Mouse (Mus musculus) intestine, embryonic 16.5 days (tissue): ENCODE results near the gene Atl3. TPM values are rescaled to one million over a fixed set of nuclear protein-coding genes. Genes with fewer than 3 reads are reported as not detected.

Experiments used
- ATAC-seq: fragments of 200-750 bp; cut with Nextera tagmentation; 2 replicates; pipeline ENCODE4 v1.8.0; 2017; ENCODE audit warnings: moderate TSS enrichment, moderate library complexity
- H3K27ac ChIP-seq: fragments of 300-500 bp; sonication (generic); 2 replicates; pipeline ENCODE4 v1.5.1; 2014; ENCODE audit warnings: mild to moderate bottlenecking, low read length
- H3K27me3 ChIP-seq: fragments of 300-500 bp; sonication (generic); replicated peaks from 2 replicates; pipeline ENCODE4 v1.6.1; 2014; ENCODE audit warnings: low read length, control low read depth, mixed read lengths; ENCODE audit not compliant: control insufficient read depth, insufficient read depth
- H3K36me3 ChIP-seq: fragments of 300-500 bp; sonication (generic); 2 replicates; pipeline ENCODE4 v1.6.1; 2014; ENCODE audit warnings: low read length, control low read depth; ENCODE audit not compliant: control insufficient read depth, insufficient read depth
- H3K4me1 ChIP-seq: fragments of 300-500 bp; sonication (generic); 2 replicates; pipeline ENCODE4 v1.6.1; 2014; ENCODE audit warnings: low read length, control low read depth, mixed read lengths; ENCODE audit not compliant: control insufficient read depth, insufficient read depth
- H3K4me2 ChIP-seq: fragments of 300-500 bp; sonication (generic); 2 replicates; pipeline ENCODE4 v1.6.1; 2014; ENCODE audit warnings: low read depth, low read length, control low read depth
- H3K4me3 ChIP-seq: fragments of 300-500 bp; sonication (generic); 2 replicates; pipeline ENCODE4 v1.5.1; 2014; ENCODE audit warnings: mild to moderate bottlenecking, low read length
- H3K9ac ChIP-seq: fragments of 300-500 bp; sonication (generic); 2 replicates; pipeline ENCODE4 v1.6.1; 2014; ENCODE audit warnings: low read depth, low read length
- H3K9me3 ChIP-seq: fragments of 300-500 bp; sonication (generic); 2 replicates; pipeline ENCODE4 v1.6.1; 2016; ENCODE audit warnings: low read length, control low read depth; ENCODE audit not compliant: control insufficient read depth
- WGBS: fragments of 180-500 bp; shearing (Covaris S2); extraction: QIAGEN DNeasy Blood & Tissue Kit; methylation state at CpG from one replicate; pipeline ENCODE4 v1.1.7; 2014; 5-methylcytosine and 5-hydroxymethylcytosine counted together
- polyA plus RNA-seq: library from polyadenylated mRNA; unstranded; fragments of >200 nt; fragmentation: Nextera tagmentation; extraction: Ambion mirVana; gene quantifications from 2 replicates; pipeline ENCODE4 v1.2.1, GENCODE M21; 2015

The Atl3 gene
- polyA plus RNA-seq, 1 experiment from 2014 or later: 7.7 TPM

DNA sequence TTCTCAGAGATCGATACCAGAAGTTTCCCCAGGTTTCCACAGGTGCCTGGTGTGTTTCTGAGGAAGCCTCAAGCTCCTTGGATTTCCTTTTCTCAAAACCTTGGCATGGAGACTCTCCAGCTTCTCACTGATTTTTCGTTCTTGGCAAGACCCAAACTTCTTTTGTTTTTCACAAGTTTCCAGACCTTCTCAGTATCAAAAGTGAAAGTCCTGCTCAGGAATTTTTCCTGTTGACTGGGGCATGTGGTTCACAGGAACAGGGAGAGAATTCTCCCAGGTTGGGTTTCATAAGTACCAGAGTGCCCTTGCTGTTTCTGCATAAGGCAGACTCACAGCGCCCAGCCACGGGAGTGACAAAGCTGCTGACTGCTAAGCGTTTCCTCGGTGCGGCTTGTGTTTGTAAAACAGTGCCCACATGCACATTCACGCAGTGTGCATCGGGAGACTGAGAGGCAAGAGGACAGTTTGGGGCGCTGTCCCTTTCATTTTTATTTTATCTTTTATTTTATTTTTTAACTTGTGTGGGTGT lies 68.8 kb downstream of the Atl3 start:
- Histone ChIP-seq H3K9ac (no peak overlapping the region), H3K4me2 (no peak overlapping the region), H3K36me3 (no peaks in the 10 kb centered on the region), H3K9me3 (no peaks in the 10 kb centered on the region), H3K27ac (no peak overlapping the region), H3K4me1 (peaks cover 9% of the 10 kb centered on the region; the same call in 1 of the 2 replicates), H3K27me3 (no peaks in the 10 kb centered on the region), H3K4me3 (no peak overlapping the region)
- ATAC-seq: no peak
- 82% methylated on average over 10 of the region's 10 CpGs for WGBS

DNA sequence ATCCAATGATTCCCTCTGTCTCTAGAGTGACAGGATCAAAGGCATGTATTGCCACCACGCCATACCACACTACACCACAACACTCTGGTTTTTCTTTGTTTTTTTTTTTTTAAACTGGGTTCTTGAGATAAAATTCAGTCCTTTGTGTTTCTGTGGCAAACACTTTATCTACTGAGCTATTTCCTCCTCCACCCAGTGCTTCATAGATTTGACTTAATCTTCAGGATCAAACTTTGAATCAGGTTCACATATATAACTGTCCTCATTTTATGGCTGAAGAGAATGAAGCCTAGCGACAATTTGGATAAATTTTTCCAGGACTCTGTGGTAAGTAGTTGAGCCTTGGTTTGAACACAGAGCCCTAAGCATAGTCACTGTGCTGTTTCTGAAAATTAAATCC lies 69.8 kb downstream of the Atl3 start:
- Histone ChIP-seq H3K27ac (no peak overlapping the region), H3K4me3 (no peak overlapping the region), H3K4me2 (no peak overlapping the region), H3K4me1 (no peaks in the 10 kb centered on the region), H3K27me3 (no peaks in the 10 kb centered on the region), H3K36me3 (no peaks in the 10 kb centered on the region), H3K9me3 (no peaks in the 10 kb centered on the region), H3K9ac (no peak overlapping the region)
- 80% methylated on average over 2 of the region's 2 CpGs for WGBS
- no peak for ATAC-seq

DNA sequence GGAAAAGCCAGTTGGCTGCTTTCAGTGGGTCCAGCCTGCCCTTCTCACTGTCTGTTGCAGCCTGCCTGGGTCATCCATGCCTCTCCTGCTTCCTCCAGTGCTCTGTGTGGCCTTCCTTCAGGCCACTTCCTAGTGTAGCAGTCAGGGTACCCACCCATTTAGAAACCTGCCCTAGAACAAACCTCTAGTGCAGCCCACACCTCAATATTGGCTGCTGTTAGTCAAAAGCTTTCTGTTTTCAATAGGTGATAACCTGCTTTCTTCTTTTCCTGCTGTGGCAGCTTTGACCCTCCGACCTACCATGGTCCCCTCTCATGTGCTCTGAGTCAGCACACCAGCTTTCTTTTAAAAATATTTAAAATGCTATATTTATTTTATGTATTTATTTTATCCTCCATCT lies 70.6 kb downstream of the Atl3 start:
- Histone ChIP-seq H3K4me1 (no peaks in the 10 kb centered on the region), H3K4me2 (no peak overlapping the region), H3K4me3 (no peak overlapping the region), H3K9ac (no peak overlapping the region), H3K36me3 (no peaks in the 10 kb centered on the region), H3K27ac (no peak overlapping the region), H3K27me3 (no peaks in the 10 kb centered on the region), H3K9me3 (no peaks in the 10 kb centered on the region)
- WGBS: 78% methylated on average over 1 of the region's 1 CpGs
- ATAC-seq: no peak

- ATAC-seq: no peak
- no peaks in the 10 kb centered on the region for H3K36me3 ChIP-seq
- WGBS: 72% methylated on average over 3 of the region's 3 CpGs
These were observed 73.0 kb downstream of the Atl3 start for GRCm38 (mm10) chr19:7566826-7567225.

DNA sequence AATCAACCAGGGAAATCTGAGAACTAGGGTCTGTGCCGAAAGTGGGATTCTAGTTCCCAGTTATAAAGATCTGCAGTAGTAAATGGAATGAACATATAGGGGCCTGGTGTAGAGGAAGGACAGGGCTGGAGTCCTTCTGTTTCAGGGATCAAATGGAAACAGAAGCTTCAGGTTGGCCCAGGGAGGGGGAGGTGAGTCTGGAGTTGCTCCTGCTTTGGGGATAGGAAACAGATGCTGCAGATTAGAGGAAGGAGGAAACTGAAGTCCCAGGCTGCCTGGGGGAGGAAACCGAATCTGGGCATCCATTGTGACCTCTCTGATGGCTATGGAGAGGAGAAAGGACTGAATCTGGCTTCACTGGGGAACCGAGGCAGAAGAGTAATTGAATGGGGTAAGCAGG lies 74.5 kb downstream of the Atl3 start:
- H3K9me3 ChIP-seq: no peaks in the 10 kb centered on the region
- H3K36me3 ChIP-seq: no peaks in the 10 kb centered on the region
- WGBS: 54% methylated on average over 3 of the region's 3 CpGs
- no peak overlapping the region for H3K27ac ChIP-seq
- ATAC-seq: no peak
- H3K27me3 ChIP-seq: no peaks in the 10 kb centered on the region
- H3K4me3 ChIP-seq: no peak overlapping the region
- no peaks in the 10 kb centered on the region for H3K4me1 ChIP-seq
- no peak overlapping the region for H3K4me2 ChIP-seq
- no peak overlapping the region for H3K9ac ChIP-seq

More at GRCm38 (mm10) chr19:7566826-7567225, 73.0 kb downstream of the Atl3 start:
- no peak overlapping the region for H3K4me3 ChIP-seq
- no peaks in the 10 kb centered on the region for H3K9me3 ChIP-seq
- no peak overlapping the region for H3K9ac ChIP-seq
- H3K4me1 ChIP-seq: no peaks in the 10 kb centered on the region
- no peak overlapping the region for H3K4me2 ChIP-seq
- H3K27me3 ChIP-seq: no peaks in the 10 kb centered on the region
- H3K27ac ChIP-seq: no peak overlapping the region

GRCm38 (mm10) chr19:7569650-7570049 lies 75.8 kb downstream of the Atl3 start:
- Histone ChIP-seq H3K4me3 (no peak overlapping the region), H3K36me3 (no peaks in the 10 kb centered on the region), H3K27ac (no peak overlapping the region), H3K9ac (no peak overlapping the region), H3K9me3 (no peaks in the 10 kb centered on the region), H3K4me2 (no peak overlapping the region), H3K27me3 (no peaks in the 10 kb centered on the region), H3K4me1 (no peaks in the 10 kb centered on the region)
- 85% methylated on average over 5 of the region's 5 CpGs for WGBS
- no peak for ATAC-seq

GRCm38 (mm10) chr19:7576180-7576579 lies 82.3 kb downstream of the Atl3 start:
- Histone ChIP-seq H3K36me3 (no peaks in the 10 kb centered on the region), H3K27me3 (no peaks in the 10 kb centered on the region), H3K27ac (no peak overlapping the region), H3K9ac (no peak overlapping the region), H3K9me3 (no peaks in the 10 kb centered on the region), H3K4me3 (no peak overlapping the region), H3K4me1 (no peaks in the 10 kb centered on the region), H3K4me2 (no peak overlapping the region)
- WGBS: 85% methylated on average over 1 of the region's 1 CpGs
- no peak for ATAC-seq

DNA sequence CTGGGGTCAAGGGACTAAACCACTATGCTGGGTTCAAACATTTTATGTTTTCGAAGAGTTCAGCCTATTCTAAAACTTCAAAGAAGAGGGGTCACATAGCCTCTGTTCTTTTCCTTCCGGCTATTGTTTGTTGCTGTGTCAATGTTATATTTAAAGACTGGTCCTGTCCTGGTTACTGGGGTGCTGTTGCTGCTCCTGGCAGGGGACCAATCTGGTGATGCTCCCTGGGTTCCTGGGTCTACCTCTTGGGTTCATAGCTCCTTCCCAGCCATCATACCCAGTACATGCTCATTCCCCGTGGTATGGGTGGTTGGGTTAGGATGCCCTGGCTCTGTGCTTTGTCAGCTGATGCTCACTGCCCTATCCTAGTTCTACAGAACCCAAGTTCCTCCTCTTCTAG lies 83.9 kb downstream of the Atl3 start:
- Histone ChIP-seq H3K36me3 (no peaks in the 10 kb centered on the region), H3K27me3 (no peaks in the 10 kb centered on the region), H3K4me1 (no peaks in the 10 kb centered on the region), H3K27ac (no peak overlapping the region), H3K9me3 (no peaks in the 10 kb centered on the region), H3K4me2 (no peak overlapping the region), H3K4me3 (no peak overlapping the region), H3K9ac (no peak overlapping the region)
- ATAC-seq: no peak
- WGBS: 84% methylated on average over 3 of the region's 3 CpGs

DNA sequence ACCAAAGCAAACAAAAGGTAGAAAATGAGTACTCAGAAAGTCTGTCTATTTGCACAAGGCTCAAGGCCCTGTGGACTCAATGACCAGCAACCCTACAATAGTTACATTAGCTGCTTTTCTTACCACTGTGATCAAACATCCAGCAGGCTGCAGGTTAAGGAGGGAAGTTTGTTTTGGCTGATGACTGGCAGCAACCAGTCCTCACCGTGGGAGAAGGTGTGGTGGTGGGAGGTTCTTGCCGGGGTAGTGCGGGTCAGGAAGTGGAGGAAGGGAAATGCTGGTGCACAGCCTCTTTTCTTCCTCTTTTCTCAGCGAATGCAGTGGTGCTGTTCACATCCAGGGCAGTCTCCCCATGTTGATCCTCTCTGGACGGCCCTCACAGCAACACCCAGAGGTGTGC lies 87.2 kb downstream of the Atl3 start:
- Histone ChIP-seq H3K4me3 (no peak overlapping the region), H3K4me2 (no peak overlapping the region), H3K4me1 (no peaks in the 10 kb centered on the region), H3K36me3 (no peaks in the 10 kb centered on the region), H3K9ac (no peak overlapping the region), H3K27me3 (no peaks in the 10 kb centered on the region), H3K9me3 (no peaks in the 10 kb centered on the region), H3K27ac (no peak overlapping the region)
- ATAC-seq: peak; percentile 56; the same call in 1 of the 2 replicates
- 38% methylated on average over 5 of the region's 5 CpGs for WGBS

- H3K4me3 ChIP-seq: no peak overlapping the region
- H3K27me3 ChIP-seq: no peaks in the 10 kb centered on the region
- H3K27ac ChIP-seq: no peak overlapping the region
- peaks cover 2% of the 10 kb centered on the region; the same call in 1 of the 2 replicates for H3K9me3 ChIP-seq
- 63% methylated on average over 7 of the region's 7 CpGs for WGBS
- ATAC-seq: no peak
- H3K36me3 ChIP-seq: no peaks in the 10 kb centered on the region; the same call in 1 of the 2 replicates
- H3K9ac ChIP-seq: no peak overlapping the region
- no peak overlapping the region for H3K4me2 ChIP-seq
- H3K4me1 ChIP-seq: no peaks in the 10 kb centered on the region
These were observed 89.3 kb downstream of the Atl3 start for GRCm38 (mm10) chr19:7583101-7583500.
